Mouse (Mus musculus): ENCODE data around the gene Tank. TPM values are rescaled to one million over a fixed set of nuclear protein-coding genes. Genes with fewer than 3 reads are reported as not detected.

Gene Tank
- polyA plus RNA-seq, 1 experiment, result 23.7 TPM

GRCm38 (mm10) chr2:61655046-61655381 lies 76.6 kb downstream of the Tank start:
- H3K4me1 ChIP-seq (ENCODE audit: control insufficient read depth, insufficient read depth, low read length), result no peaks in the 10 kb centered on the region
- H3K9ac ChIP-seq (ENCODE audit: low read depth, poor library complexity, severe bottlenecking), result no peak overlapping the region
- no peaks in the 10 kb centered on the region for H3K9me3 ChIP-seq (replicated peaks; ENCODE audit: control insufficient read depth, insufficient read depth, low read length, poor library complexity, severe bottlenecking)
- TF ChIP-seq EP300 (IDR thresholded peaks at IDR 0.05; ENCODE audit: insufficient read depth, low read depth, low read length), result no peak
- no peak for TF ChIP-seq CTCF (IDR thresholded peaks at IDR 0.05; ENCODE audit: low read depth, low read length)
- TF ChIP-seq POLR2A (IDR thresholded peaks at IDR 0.05; ENCODE audit: insufficient read depth, low read length), result no peak
- no peaks in the 10 kb centered on the region; the same call in none of the 2 replicates for H3K36me3 ChIP-seq (ENCODE audit: control insufficient read depth, insufficient read depth, low read length, poor library complexity, severe bottlenecking)
- no peak overlapping the region for H3K4me3 ChIP-seq (ENCODE audit: low read depth, low read length)
- no peak overlapping the region for H3K27ac ChIP-seq (ENCODE audit: insufficient read depth, low read length)
- peaks cover 7% of the 10 kb centered on the region; the same call in 1 of the 2 replicates for H3K27me3 ChIP-seq (ENCODE audit: control insufficient read depth, insufficient read depth, low read length, poor library complexity, severe bottlenecking)

- Histone ChIP-seq H3K4me3 (ENCODE audit: low read depth, low read length) (0 out of 2 replicates have a peak overlapping the region, but pooled peaks have one; percentile 21), H3K4me1 (ENCODE audit: control insufficient read depth, insufficient read depth, low read length) (no peaks in the 10 kb centered on the region), H3K27me3 (ENCODE audit: control insufficient read depth, insufficient read depth, low read length, poor library complexity, severe bottlenecking) (peaks cover 7% of the 10 kb centered on the region; the same call in 1 of the 2 replicates), H3K27ac (ENCODE audit: insufficient read depth, low read length) (no peak overlapping the region), H3K9ac (ENCODE audit: low read depth, poor library complexity, severe bottlenecking) (no peak overlapping the region), H3K9me3 (replicated peaks; ENCODE audit: control insufficient read depth, insufficient read depth, low read length, poor library complexity, severe bottlenecking) (no peaks in the 10 kb centered on the region), H3K36me3 (ENCODE audit: control insufficient read depth, insufficient read depth, low read length, poor library complexity, severe bottlenecking) (no peaks in the 10 kb centered on the region)
- TF ChIP-seq POLR2A (IDR thresholded peaks at IDR 0.05; ENCODE audit: insufficient read depth, low read length), result no peak
- no peak for TF ChIP-seq CTCF (IDR thresholded peaks at IDR 0.05; ENCODE audit: low read depth, low read length)
Observed at GRCm38 (mm10) chr2:61655382-61656281, 77.2 kb downstream of the Tank start.

GRCm38 (mm10) chr2:61656421-61657411 lies 78.3 kb downstream of the Tank start:
- Histone ChIP-seq H3K4me1 (ENCODE audit: control insufficient read depth, insufficient read depth, low read length) (no peaks in the 10 kb centered on the region), H3K27ac (ENCODE audit: insufficient read depth, low read length) (no peak overlapping the region), H3K4me3 (ENCODE audit: low read depth, low read length) (peak overlapping the region; percentile 54), H3K36me3 (ENCODE audit: control insufficient read depth, insufficient read depth, low read length, poor library complexity, severe bottlenecking) (no peaks in the 10 kb centered on the region), H3K27me3 (ENCODE audit: control insufficient read depth, insufficient read depth, low read length, poor library complexity, severe bottlenecking) (peaks cover 7% of the 10 kb centered on the region; the same call in 1 of the 2 replicates), H3K9ac (ENCODE audit: low read depth, poor library complexity, severe bottlenecking) (peak overlapping the region; percentile 50), H3K9me3 (replicated peaks; ENCODE audit: control insufficient read depth, insufficient read depth, low read length, poor library complexity, severe bottlenecking) (no peaks in the 10 kb centered on the region)
- TF ChIP-seq EP300 (IDR thresholded peaks at IDR 0.05; ENCODE audit: insufficient read depth, low read depth, low read length) (no peak), CTCF (IDR thresholded peaks at IDR 0.05; ENCODE audit: low read depth, low read length) (no peak), POLR2A (IDR thresholded peaks at IDR 0.05; ENCODE audit: insufficient read depth, low read length) (no peak)

GRCm38 (mm10) chr2:61659254-61659653 lies 80.9 kb downstream of the Tank start:
- TF ChIP-seq POLR2A (IDR thresholded peaks at IDR 0.05; ENCODE audit: insufficient read depth, low read length) (no peak), EP300 (IDR thresholded peaks at IDR 0.05; ENCODE audit: insufficient read depth, low read depth, low read length) (no peak)
- Histone ChIP-seq H3K9me3 (replicated peaks; ENCODE audit: control insufficient read depth, insufficient read depth, low read length, poor library complexity, severe bottlenecking) (no peaks in the 10 kb centered on the region), H3K27me3 (ENCODE audit: control insufficient read depth, insufficient read depth, low read length, poor library complexity, severe bottlenecking) (peaks cover 6% of the 10 kb centered on the region; the same call in 1 of the 2 replicates), H3K9ac (ENCODE audit: low read depth, poor library complexity, severe bottlenecking) (no peak overlapping the region), H3K36me3 (ENCODE audit: control insufficient read depth, insufficient read depth, low read length, poor library complexity, severe bottlenecking) (no peaks in the 10 kb centered on the region), H3K27ac (ENCODE audit: insufficient read depth, low read length) (no peak overlapping the region), H3K4me3 (ENCODE audit: low read depth, low read length) (no peak overlapping the region), H3K4me1 (ENCODE audit: control insufficient read depth, insufficient read depth, low read length) (no peaks in the 10 kb centered on the region)

GRCm38 (mm10) chr2:61662833-61663232 lies 84.4 kb downstream of the Tank start:
- no peak overlapping the region for H3K27ac ChIP-seq (ENCODE audit: insufficient read depth, low read length)
- no peaks in the 10 kb centered on the region for H3K9me3 ChIP-seq (replicated peaks; ENCODE audit: control insufficient read depth, insufficient read depth, low read length, poor library complexity, severe bottlenecking)
- H3K4me3 ChIP-seq (ENCODE audit: low read depth, low read length), result no peak overlapping the region
- H3K9ac ChIP-seq (ENCODE audit: low read depth, poor library complexity, severe bottlenecking), result no peak overlapping the region
- no peaks in the 10 kb centered on the region for H3K27me3 ChIP-seq (ENCODE audit: control insufficient read depth, insufficient read depth, low read length, poor library complexity, severe bottlenecking)
- no peaks in the 10 kb centered on the region for H3K36me3 ChIP-seq (ENCODE audit: control insufficient read depth, insufficient read depth, low read length, poor library complexity, severe bottlenecking)
- no peaks in the 10 kb centered on the region for H3K4me1 ChIP-seq (ENCODE audit: control insufficient read depth, insufficient read depth, low read length)
- no peak for TF ChIP-seq POLR2A (IDR thresholded peaks at IDR 0.05; ENCODE audit: insufficient read depth, low read length)
